Mouse (Mus musculus): Measurements from ENCODE around the gene Mfap5. TPM values are rescaled to one million over a fixed set of nuclear protein-coding genes. Genes with fewer than 3 reads are reported as not detected.
"Not testable (repeated sequence)": the region's sequence is repeated elsewhere in the genome, so short reads cannot be mapped to it uniquely, and the experiment has no call there.

The Mfap5 gene
- total and polyA plus RNA-seq, 3 experiments, result 0.15 to 0.42 (median 0.16) TPM

GRCm38 (mm10) chr6:122539564-122539963 is 33.9 kb downstream of the Mfap5 start:
- in situ Hi-C loops (cut with MboI; ENCODE audit: low pct_ligation_motif_present, low pct_unique_long_range_greater_than_20kb, low sequenced_read_pairs), result no loop called here
- Histone ChIP-seq H3K36me3 (replicated peaks in 1 of 2; ENCODE audit: control insufficient read depth in 1 of 2, insufficient read depth in 1 of 2, low read length in 1 of 2) (no peaks in the 10 kb centered on the region), H3K79me2 (replicated peaks; ENCODE audit: control insufficient read depth, extremely low read depth, insufficient read depth, poor library complexity, severe bottlenecking) (no peaks in the 10 kb centered on the region), H3K4me3 (replicated peaks in 1 of 3; ENCODE audit: low read depth in 2 of 3, low read length in 2 of 3, poor library complexity in 1 of 3) (no peak overlapping the region), H3K27ac (ENCODE audit: insufficient read depth, low read depth) (no peak overlapping the region), H3K4me2 (ENCODE audit: insufficient read depth, low read depth, poor library complexity, severe bottlenecking) (no peak overlapping the region), H3K9ac (ENCODE audit: insufficient read depth, low read depth) (no peak overlapping the region), H3K4me1 (ENCODE audit: control insufficient read depth in 1 of 2, insufficient read depth in 2 of 2) (peaks cover 5 to 15% of the 10 kb centered on the region in 2 experiments), H3K9me3 (replicated peaks; ENCODE audit: low read length) (peaks cover 4% of the 10 kb centered on the region), H3K27me3 (replicated peaks) (no peaks in the 10 kb centered on the region)
- dilution Hi-C loops (cut with MboI; ENCODE audit: extremely low pct_ligation_motif_present, extremely low pct_unique_long_range_greater_than_20kb, low sequenced_read_pairs), result no loop called here
- DNase-seq (ENCODE audit: extremely low read depth), result no peak
- TF ChIP-seq CHD2 (IDR thresholded peaks at IDR 0.05; ENCODE audit: low read length), result no peak
- no peak for TF ChIP-seq RAD21 (IDR thresholded peaks at IDR 0.05; ENCODE audit: low read depth, low read length)
- TF ChIP-seq SIN3A (IDR thresholded peaks at IDR 0.05; ENCODE audit: low read length), result no peak
- no peak for TF ChIP-seq USF2 (conservative IDR thresholded peaks at IDR 0.05; ENCODE audit: low read depth, low read length)
- TF ChIP-seq ZMIZ1 (IDR thresholded peaks at IDR 0.05; ENCODE audit: low read depth, low read length), result no peak

- H3K9me3 ChIP-seq (replicated peaks; ENCODE audit: low read length); DNase-seq (ENCODE audit: extremely low read depth); H3K4me3 ChIP-seq (replicated peaks in 1 of 3; ENCODE audit: low read depth in 2 of 3, low read length in 2 of 3, poor library complexity in 1 of 3); H3K9ac ChIP-seq (ENCODE audit: insufficient read depth, low read depth); dilution Hi-C loops (cut with MboI; ENCODE audit: extremely low pct_ligation_motif_present, extremely low pct_unique_long_range_greater_than_20kb, low sequenced_read_pairs); H3K27me3 ChIP-seq (replicated peaks); H3K27ac ChIP-seq (ENCODE audit: insufficient read depth, low read depth); H3K4me2 ChIP-seq (ENCODE audit: insufficient read depth, low read depth, poor library complexity, severe bottlenecking); H3K36me3 ChIP-seq (replicated peaks in 1 of 2; ENCODE audit: control insufficient read depth in 1 of 2, insufficient read depth in 1 of 2, low read length in 1 of 2); H3K79me2 ChIP-seq (replicated peaks; ENCODE audit: control insufficient read depth, extremely low read depth, insufficient read depth, poor library complexity, severe bottlenecking); in situ Hi-C loops (cut with MboI; ENCODE audit: low pct_ligation_motif_present, low pct_unique_long_range_greater_than_20kb, low sequenced_read_pairs): not testable (repeated sequence)
- TF ChIP-seq ZNF384 (IDR thresholded peaks at IDR 0.05; ENCODE audit: low read depth, low read length), result peak; percentile 66
- peaks cover 9 to 29% of the 10 kb centered on the region in 2 experiments for H3K4me1 ChIP-seq (ENCODE audit: control insufficient read depth in 1 of 2, insufficient read depth in 2 of 2)
Observed at GRCm38 (mm10) chr6:122542459-122542858, 36.8 kb downstream of the Mfap5 start.

- dilution Hi-C loops (cut with MboI; ENCODE audit: extremely low pct_ligation_motif_present, extremely low pct_unique_long_range_greater_than_20kb, low sequenced_read_pairs) (no loop called here), in situ Hi-C loops (cut with MboI; ENCODE audit: low pct_ligation_motif_present, low pct_unique_long_range_greater_than_20kb, low sequenced_read_pairs) (no loop called here)
- Histone ChIP-seq H3K9ac (ENCODE audit: insufficient read depth, low read depth) (no peak overlapping the region), H3K36me3 (replicated peaks in 1 of 2; ENCODE audit: control insufficient read depth in 1 of 2, insufficient read depth in 1 of 2, low read length in 1 of 2) (no peaks in the 10 kb centered on the region), H3K4me3 (replicated peaks in 1 of 3; ENCODE audit: low read depth in 2 of 3, low read length in 2 of 3, poor library complexity in 1 of 3) (no peak overlapping the region), H3K4me1 (ENCODE audit: control insufficient read depth in 1 of 2, insufficient read depth in 2 of 2) (peaks cover 9 to 29% of the 10 kb centered on the region in 2 experiments), H3K79me2 (replicated peaks; ENCODE audit: control insufficient read depth, extremely low read depth, insufficient read depth, poor library complexity, severe bottlenecking) (no peaks in the 10 kb centered on the region), H3K4me2 (ENCODE audit: insufficient read depth, low read depth, poor library complexity, severe bottlenecking) (no peak overlapping the region), H3K9me3 (replicated peaks; ENCODE audit: low read length) (no peaks in the 10 kb centered on the region), H3K27ac (ENCODE audit: insufficient read depth, low read depth) (no peak overlapping the region), H3K27me3 (replicated peaks) (no peaks in the 10 kb centered on the region)
- TF ChIP-seq RCOR1 (conservative IDR thresholded peaks at IDR 0.05; ENCODE audit: low read depth, low read length) (no peak), RAD21 (IDR thresholded peaks at IDR 0.05; ENCODE audit: low read depth, low read length) (no peak), PAX5 (IDR thresholded peaks at IDR 0.05; ENCODE audit: low read length) (no peak), SIN3A (IDR thresholded peaks at IDR 0.05; ENCODE audit: low read length) (no peak), POLR2A (IDR thresholded peaks at IDR 0.05; ENCODE audit: low read depth, low read length) (no peak), ZKSCAN1 (IDR thresholded peaks at IDR 0.05; ENCODE audit: borderline replicate concordance, low read depth, low read length) (no peak), HCFC1 (IDR thresholded peaks at IDR 0.05; ENCODE audit: low read depth, low read length) (no peak), USF1 (IDR thresholded peaks at IDR 0.05; ENCODE audit: low read depth, low read length) (no peak), MAFK (IDR thresholded peaks at IDR 0.05; ENCODE audit: insufficient replicate concordance, low read length) (no peak), UBTF (IDR thresholded peaks at IDR 0.05; ENCODE audit: low read depth, low read length) (no peak), NRF1 (IDR thresholded peaks at IDR 0.05; ENCODE audit: low read depth, low read length) (no peak), MAX (IDR thresholded peaks at IDR 0.05; ENCODE audit: low read length) (no peak), E2F4 (IDR thresholded peaks at IDR 0.05; ENCODE audit: insufficient replicate concordance, low read depth, low read length) (no peak), ZMIZ1 (IDR thresholded peaks at IDR 0.05; ENCODE audit: low read depth, low read length) (no peak), ELF1 (IDR thresholded peaks at IDR 0.05; ENCODE audit: low read depth, low read length) (no peak), IRF4 (IDR thresholded peaks at IDR 0.05; ENCODE audit: low read depth, low read length) (no peak), USF2 (conservative IDR thresholded peaks at IDR 0.05; ENCODE audit: low read depth, low read length) (no peak)
- no peak for DNase-seq (ENCODE audit: extremely low read depth)
Observed at GRCm38 (mm10) chr6:122543574-122543973, 37.9 kb downstream of the Mfap5 start.
